Mouse (Mus musculus) brain, embryonic 14.5 days (tissue): ENCODE results near the gene Cacng7.

Source experiments
- CTCF ChIP-seq: fragments of 200-500 bp; IDR thresholded peaks from 2 replicates; pipeline ENCODE4 v1.5.1; 2012; ENCODE audit warnings: inconsistent platforms, mild to moderate bottlenecking, moderate library complexity, borderline replicate concordance; ENCODE audit not compliant: insufficient read depth, insufficient read length; ENCODE audit errors: extremely low read depth
- POLR2A ChIP-seq: fragments of 200-500 bp; IDR thresholded peaks from 2 replicates; pipeline ENCODE4 v1.6.1; 2012; ENCODE audit warnings: mild to moderate bottlenecking, inconsistent platforms, borderline replicate concordance; ENCODE audit not compliant: poor library complexity, insufficient read depth, insufficient read length, severe bottlenecking; ENCODE audit errors: extremely low read depth

DNA sequence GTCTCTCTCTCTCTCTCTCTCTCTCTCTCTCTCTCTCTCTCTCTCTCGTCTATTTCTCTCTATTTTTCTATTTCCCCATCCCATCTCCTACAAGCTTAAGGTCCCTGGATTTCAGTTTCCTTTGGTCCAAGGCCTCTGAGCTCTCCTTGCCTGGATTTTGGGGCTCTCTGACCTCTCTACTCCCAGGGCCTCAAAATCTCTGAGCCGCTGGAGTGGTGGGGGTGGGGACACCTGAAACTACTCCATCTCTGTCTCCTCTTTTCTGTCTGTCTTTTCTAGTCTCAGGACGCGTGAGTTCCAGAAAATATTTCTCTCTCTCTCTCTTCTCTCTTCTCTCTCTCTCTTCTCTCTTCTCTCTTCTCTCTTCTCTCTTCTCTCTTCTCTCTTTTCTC lies 535 bp upstream of the Cacng7 start:
- TF ChIP-seq CTCF (no peak), POLR2A (no peak)
